Comparison of ENCODE assay signal across 13 mouse cellular contexts in the genomic region with DNA sequence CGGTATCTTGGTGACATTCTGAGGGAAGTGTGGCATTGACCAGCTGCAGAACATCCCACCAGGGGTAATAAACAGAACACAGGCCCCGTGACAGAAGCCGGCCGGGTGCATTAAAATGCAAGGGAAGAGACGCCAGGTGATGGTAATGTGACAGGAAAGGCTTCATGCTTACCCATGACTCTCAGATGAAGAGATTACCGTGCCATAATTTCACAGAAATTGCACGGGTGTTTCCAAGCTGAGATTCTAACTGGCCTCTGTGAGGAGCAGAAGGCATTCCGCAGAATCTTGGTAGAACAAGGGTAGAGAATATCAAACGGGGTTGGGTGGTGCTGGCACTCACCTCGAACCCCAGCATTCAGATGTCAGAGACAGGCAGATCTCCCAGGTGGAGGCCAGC.
"Had no signal": no experiment of that assay in that cellular context is flagged by ENCODE, and none has a peak within 500 bp of the region (broad histone marks: within the 10 kb centered on the region; RNA-seq: fewer than 3 reads in every experiment).

No protein-coding gene starts in this region.

- H3K9me3 ChIP-seq: limb, embryonic 13.5 days; midbrain, embryonic 13.5 days; neural tube, embryonic 12.5 days; stomach, embryonic 15.5 days had no signal

- H3K36me3 ChIP-seq: limb, embryonic 13.5 days; midbrain, embryonic 13.5 days; neural tube, embryonic 12.5 days; stomach, embryonic 15.5 days had no signal

- ATAC-seq: midbrain, embryonic 13.5 days had no signal

- H3K27me3 ChIP-seq: limb, embryonic 13.5 days; midbrain, embryonic 13.5 days; neural tube, embryonic 12.5 days; stomach, embryonic 15.5 days had no signal

- H3K27ac ChIP-seq: kidney, postnatal 0 days; limb, embryonic 13.5 days; liver, embryonic 14.5 days; midbrain, embryonic 13.5 days; neural tube, embryonic 12.5 days; stomach, embryonic 15.5 days had no signal

- DNase-seq: kidney, adult 11 months; kidney, adult 9 months; kidney, postnatal 36 days; left cerebral cortex, postnatal 4 days; lung, adult 18-20 months; lung, postnatal 36 days had no signal

- H3K4me1 ChIP-seq: stomach, embryonic 15.5 days had no signal

- H3K4me3 ChIP-seq: limb, embryonic 13.5 days; midbrain, embryonic 13.5 days; myocyte; neural tube, embryonic 12.5 days; stomach, embryonic 15.5 days had no signal
